Mouse (Mus musculus) myocyte (in vitro differentiated cells): ENCODE data around the gene C1s2. TPM values are rescaled to one million over a fixed set of nuclear protein-coding genes. Genes with fewer than 3 reads are reported as not detected.
A peak's percentile ranks its signal among the peaks of the same experiment; 100 is the strongest.

Experiments
- H3K27me3 ChIP-seq: one replicate; pipeline ENCODE4 v1.6.1; 2011; ENCODE audit not compliant: control insufficient read depth, insufficient read depth, insufficient read length
- H3K36me3 ChIP-seq: one replicate; pipeline ENCODE4 v1.6.1; 2011; ENCODE audit not compliant: control insufficient read depth, insufficient read depth
- H3K4me2 ChIP-seq: one replicate; pipeline ENCODE4 v1.6.1; 2011; ENCODE audit warnings: low read depth, control low read depth
- H3K4me3 ChIP-seq: one replicate; pipeline ENCODE4 v1.5.1; 2011; ENCODE audit warnings: mild to moderate bottlenecking, control low read depth, moderate library complexity
- H3K79me2 ChIP-seq: one replicate; pipeline ENCODE4 v1.6.1; 2011; ENCODE audit not compliant: control insufficient read depth, insufficient read depth
- H3ac ChIP-seq: one replicate; pipeline ENCODE4 v1.6.1; 2011; ENCODE audit not compliant: control insufficient read depth, insufficient read length
- CEBPB ChIP-seq: IDR thresholded peaks from 2 replicates; pipeline ENCODE4 v1.6.1; 2011; ENCODE audit warnings: mild to moderate bottlenecking, moderate library complexity; ENCODE audit not compliant: poor library complexity, insufficient read depth, severe bottlenecking
- E2F4 ChIP-seq: IDR thresholded peaks from one replicate; pipeline ENCODE4 v1.6.1; 2011; ENCODE audit warnings: mild to moderate bottlenecking, control low read depth, moderate library complexity; ENCODE audit not compliant: insufficient read depth
- MAX ChIP-seq: IDR thresholded peaks from one replicate; pipeline ENCODE4 v1.6.1; 2011; ENCODE audit warnings: low read depth, mild to moderate bottlenecking, control low read depth
- MYOD1 ChIP-seq, 3 experiments: IDR thresholded peaks; one replicate each; pipeline ENCODE4 v1.6.1; 2011; ENCODE audit warnings: control low read depth in 2 of 3, low read depth in 2 of 3, mild to moderate bottlenecking in 2 of 3, moderate library complexity in 1 of 3; ENCODE audit not compliant: insufficient read length in 2 of 3, control insufficient read depth in 1 of 3
- MYOG ChIP-seq, 3 experiments: IDR thresholded peaks; one replicate each; pipeline ENCODE4 v1.6.1; 2011; ENCODE audit warnings: control low read depth in 2 of 3, low read depth in 2 of 3, mild to moderate bottlenecking in 2 of 3; ENCODE audit not compliant: insufficient read length in 2 of 3, control insufficient read depth in 1 of 3, insufficient read depth in 1 of 3
- POLR2A ChIP-seq: IDR thresholded peaks from one replicate; pipeline ENCODE4 v1.6.1; 2011; ENCODE audit warnings: low read depth, mild to moderate bottlenecking, control low read depth, moderate library complexity; ENCODE audit not compliant: insufficient read length
- POLR2AphosphoS2 ChIP-seq: IDR thresholded peaks from one replicate; pipeline ENCODE4 v1.6.1; 2011; ENCODE audit warnings: low read depth, control low read depth; ENCODE audit not compliant: insufficient read length
- REST ChIP-seq: IDR thresholded peaks from one replicate; pipeline ENCODE4 v1.6.1; 2011; ENCODE audit warnings: mild to moderate bottlenecking, control low read depth, moderate library complexity; ENCODE audit not compliant: insufficient read depth, insufficient read length
- SRF ChIP-seq: IDR thresholded peaks from one replicate; pipeline ENCODE4 v1.6.1; 2011; ENCODE audit warnings: low read depth; ENCODE audit not compliant: control insufficient read depth, insufficient read length
- TCF12 ChIP-seq: IDR thresholded peaks from one replicate; pipeline ENCODE4 v1.6.1; 2011; ENCODE audit warnings: mild to moderate bottlenecking, control low read depth; ENCODE audit not compliant: poor library complexity, insufficient read depth, severe bottlenecking
- TCF3 ChIP-seq: IDR thresholded peaks from one replicate; pipeline ENCODE4 v1.6.1; 2011; ENCODE audit warnings: low read depth, control low read depth; ENCODE audit not compliant: insufficient read length
- USF1 ChIP-seq: IDR thresholded peaks from one replicate; pipeline ENCODE4 v1.6.1; 2011; ENCODE audit warnings: low read depth, mild to moderate bottlenecking, control low read depth, moderate library complexity
- polyA plus RNA-seq: library from polyadenylated mRNA; unstranded; fragments of >200 nt; fragmentation: generic; extraction: Trizol; gene quantifications from one replicate; pipeline ENCODE4 v1.2.1, GENCODE M21; 2012; ENCODE audit warnings: missing spikeins

The C1s2 gene
- polyA plus RNA-seq, 1 experiment, result 0.07 TPM

GRCm38 (mm10) chr6:124669234-124669859 lies 33.5 kb upstream of the C1s2 start:
- Histone ChIP-seq H3K27me3 (no peaks in the 10 kb centered on the region), H3K4me2 (no peak overlapping the region), H3K79me2 (peaks cover 27% of the 10 kb centered on the region), H3ac (no peak overlapping the region), H3K4me3 (no peak overlapping the region), H3K36me3 (peaks cover 4% of the 10 kb centered on the region)
- TF ChIP-seq TCF3 (peak; percentile 40), MYOG (IDR thresholded peaks at IDR 0.05; ENCODE audit: control insufficient read depth in 1 of 3, insufficient read depth in 1 of 3, insufficient read length in 2 of 3, low read depth in 2 of 3) (peak; percentile 29 to 83 (median 61)), MAX (no peak), MYOD1 (IDR thresholded peaks at IDR 0.05; ENCODE audit: control insufficient read depth in 1 of 3, insufficient read length in 2 of 3, low read depth in 2 of 3) (peak in 2 of 3 experiments; percentile 41 to 72), TCF12 (peak; percentile 46), USF1 (no peak), POLR2AphosphoS2 (no peak), E2F4 (no peak)

GRCm38 (mm10) chr6:124665011-124665410 lies 29.1 kb upstream of the C1s2 start:
- Histone ChIP-seq H3K4me3 (no peak overlapping the region), H3K4me2 (no peak overlapping the region), H3K36me3 (peaks cover 4% of the 10 kb centered on the region), H3ac (no peak overlapping the region), H3K79me2 (peaks cover 24% of the 10 kb centered on the region), H3K27me3 (no peaks in the 10 kb centered on the region)
- TF ChIP-seq MYOD1 (IDR thresholded peaks at IDR 0.05; ENCODE audit: control insufficient read depth in 1 of 3, insufficient read length in 2 of 3, low read depth in 2 of 3) (no peak), SRF (no peak), E2F4 (no peak), POLR2AphosphoS2 (no peak), POLR2A (no peak), CEBPB (no peak), USF1 (no peak), REST (no peak), MYOG (IDR thresholded peaks at IDR 0.05; ENCODE audit: control insufficient read depth in 1 of 3, insufficient read depth in 1 of 3, insufficient read length in 2 of 3, low read depth in 2 of 3) (no peak), TCF12 (no peak)

DNA sequence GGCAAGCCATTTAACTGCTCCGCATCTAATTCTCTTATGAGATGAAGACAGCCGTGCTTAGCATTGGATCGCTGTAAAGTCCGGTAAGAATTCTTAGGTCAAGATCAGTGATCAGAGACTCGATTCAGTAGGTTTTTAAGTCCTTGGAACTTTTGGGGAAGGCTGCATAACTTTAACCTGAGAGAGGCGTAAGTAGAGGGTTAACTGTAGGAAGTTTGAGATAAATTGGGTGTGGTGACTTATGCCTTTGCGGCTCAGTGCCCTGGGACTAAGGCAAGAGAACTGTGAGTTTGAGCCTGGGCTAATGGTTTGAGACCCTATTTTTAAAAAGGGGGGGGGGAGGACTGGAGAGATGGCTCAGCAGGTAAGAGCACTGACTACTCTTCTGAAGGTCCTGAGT lies 28.4 kb upstream of the C1s2 start:
- Histone ChIP-seq H3K4me3 (peak overlapping the region; percentile 74), H3K36me3 (peaks cover 4% of the 10 kb centered on the region), H3ac (no peak overlapping the region), H3K79me2 (peaks cover 24% of the 10 kb centered on the region), H3K4me2 (peak overlapping the region; percentile 76), H3K27me3 (no peaks in the 10 kb centered on the region)
- no peak for TF ChIP-seq REST
- TF ChIP-seq SRF, result no peak
- no peak for TF ChIP-seq POLR2A
- no peak for TF ChIP-seq TCF12
- no peak for TF ChIP-seq MYOD1 (IDR thresholded peaks at IDR 0.05; ENCODE audit: control insufficient read depth in 1 of 3, insufficient read length in 2 of 3, low read depth in 2 of 3)

GRCm38 (mm10) chr6:124663424-124663795 lies 27.5 kb upstream of the C1s2 start:
- Histone ChIP-seq H3K4me3 (peak overlapping the region; percentile 74), H3K36me3 (peaks cover 4% of the 10 kb centered on the region), H3ac (peak overlapping the region; percentile 13), H3K79me2 (peaks cover 24% of the 10 kb centered on the region), H3K4me2 (peak overlapping the region; percentile 76), H3K27me3 (no peaks in the 10 kb centered on the region)
- no peak for TF ChIP-seq TCF12
- no peak for TF ChIP-seq POLR2A
- no peak for TF ChIP-seq REST
- TF ChIP-seq USF1, result no peak
- no peak for TF ChIP-seq MYOG (IDR thresholded peaks at IDR 0.05; ENCODE audit: control insufficient read depth in 1 of 3, insufficient read depth in 1 of 3, insufficient read length in 2 of 3, low read depth in 2 of 3)
- no peak for TF ChIP-seq CEBPB
- TF ChIP-seq MAX, result no peak

- Histone ChIP-seq H3K4me3 (peak within 1 kb of the TSS; percentile 74), H3K36me3 (peaks cover 4% of the 10 kb centered on the region), H3K27me3 (no peaks in the 10 kb centered on the region), H3K79me2 (peaks cover 24% of the 10 kb centered on the region), H3K4me2 (peak within 1 kb of the TSS; percentile 76), H3ac (peak within 1 kb of the TSS; percentile 13)
- peak in 1 of 3 experiments; percentile 42 for TF ChIP-seq MYOD1 (IDR thresholded peaks at IDR 0.05; ENCODE audit: control insufficient read depth in 1 of 3, insufficient read length in 2 of 3, low read depth in 2 of 3)
- TF ChIP-seq E2F4, result no peak
- TF ChIP-seq POLR2A, result peak; percentile 38
- no peak for TF ChIP-seq TCF12
These were observed 26.9 kb upstream of the C1s2 start, which contains the start of gene Lpcat3 for GRCm38 (mm10) chr6:124662477-124663423. Gene Lpcat3, plus strand, starts transcription at chr6:124663027.
